Mouse (Mus musculus) small intestine, adult 2 months (tissue): ENCODE results near the gene Lrrc4b.

Experiments used
- CTCF ChIP-seq: fragments of 200-500 bp; IDR thresholded peaks from 2 replicates; pipeline ENCODE4 v1.5.1; 2012; ENCODE audit warnings: low read depth, mild to moderate bottlenecking, control low read depth, inconsistent platforms, low read length, moderate library complexity, mixed read lengths; ENCODE audit not compliant: insufficient replicate concordance, insufficient read length; ENCODE audit errors: extremely low read depth
- POLR2A ChIP-seq: fragments of 200-500 bp; IDR thresholded peaks from 2 replicates; pipeline ENCODE4 v1.6.1; 2012; ENCODE audit warnings: low read depth, mild to moderate bottlenecking, control low read depth, inconsistent platforms, low read length, moderate library complexity

- TF ChIP-seq CTCF (no peak), POLR2A (no peak)
These were observed 59.7 kb downstream of the Lrrc4b start for GRCm38 (mm10) chr7:44488545-44488944.
